Mouse (Mus musculus): Measurements from ENCODE around the gene Osbpl8. TPM values are rescaled to one million over a fixed set of nuclear protein-coding genes. Genes with fewer than 3 reads are reported as not detected.
"Not testable (repeated sequence)": the region's sequence is repeated elsewhere in the genome, so short reads cannot be mapped to it uniquely, and the experiment has no call there.

Osbpl8 gene
- polyA plus RNA-seq, 1 experiment from 2014 or later: 3.0 TPM

- H3K9me3 ChIP-seq (ENCODE audit: control insufficient read depth, low read length); ATAC-seq; H3K27me3 ChIP-seq (replicated peaks; ENCODE audit: control insufficient read depth, insufficient read depth, low read length); H3K4me1 ChIP-seq (ENCODE audit: control insufficient read depth, insufficient read depth, low read length); H3K9ac ChIP-seq (ENCODE audit: low read depth, low read length); H3K36me3 ChIP-seq (ENCODE audit: control insufficient read depth, insufficient read depth, low read length); H3K4me2 ChIP-seq (ENCODE audit: low read depth, low read length); H3K4me3 ChIP-seq (ENCODE audit: low read length); H3K27ac ChIP-seq (ENCODE audit: low read length): not testable (repeated sequence)
- WGBS: 74% methylated on average over 4 of the region's 5 CpGs
These were observed 34.2 kb downstream of the Osbpl8 start for GRCm38 (mm10) chr10:111198705-111199104.

- WGBS: 80% methylated on average over 7 of the region's 7 CpGs
- no peak overlapping the region for H3K27ac ChIP-seq (ENCODE audit: low read length)
- no peaks in the 10 kb centered on the region for H3K27me3 ChIP-seq (replicated peaks; ENCODE audit: control insufficient read depth, insufficient read depth, low read length)
- H3K36me3 ChIP-seq (ENCODE audit: control insufficient read depth, insufficient read depth, low read length): no peaks in the 10 kb centered on the region
- no peak overlapping the region for H3K4me3 ChIP-seq (ENCODE audit: low read length)
- no peak overlapping the region for H3K9ac ChIP-seq (ENCODE audit: low read depth, low read length)
- H3K4me1 ChIP-seq (ENCODE audit: control insufficient read depth, insufficient read depth, low read length): no peaks in the 10 kb centered on the region
- H3K4me2 ChIP-seq (ENCODE audit: low read depth, low read length): no peak overlapping the region
- H3K9me3 ChIP-seq (ENCODE audit: control insufficient read depth, low read length): no peaks in the 10 kb centered on the region
- no peak for ATAC-seq
These were observed 36.6 kb downstream of the Osbpl8 start for GRCm38 (mm10) chr10:111201120-111201519.

GRCm38 (mm10) chr10:111201666-111202065 is 37.1 kb downstream of the Osbpl8 start:
- Histone ChIP-seq H3K27ac (ENCODE audit: low read length) (no peak overlapping the region), H3K4me2 (ENCODE audit: low read depth, low read length) (no peak overlapping the region), H3K9ac (ENCODE audit: low read depth, low read length) (no peak overlapping the region), H3K9me3 (ENCODE audit: control insufficient read depth, low read length) (no peaks in the 10 kb centered on the region), H3K4me3 (ENCODE audit: low read length) (no peak overlapping the region), H3K4me1 (ENCODE audit: control insufficient read depth, insufficient read depth, low read length) (no peaks in the 10 kb centered on the region), H3K36me3 (ENCODE audit: control insufficient read depth, insufficient read depth, low read length) (no peaks in the 10 kb centered on the region), H3K27me3 (replicated peaks; ENCODE audit: control insufficient read depth, insufficient read depth, low read length) (no peaks in the 10 kb centered on the region)
- no peak for ATAC-seq
- 72% methylated on average over 4 of the region's 4 CpGs for WGBS

GRCm38 (mm10) chr10:111204089-111204488 is 39.5 kb downstream of the Osbpl8 start:
- H3K4me1 ChIP-seq (ENCODE audit: control insufficient read depth, insufficient read depth, low read length): no peaks in the 10 kb centered on the region
- no peaks in the 10 kb centered on the region for H3K9me3 ChIP-seq (ENCODE audit: control insufficient read depth, low read length)
- no peak for ATAC-seq
- H3K27ac ChIP-seq (ENCODE audit: low read length): no peak overlapping the region
- no peaks in the 10 kb centered on the region for H3K36me3 ChIP-seq (ENCODE audit: control insufficient read depth, insufficient read depth, low read length)
- no peak overlapping the region for H3K4me2 ChIP-seq (ENCODE audit: low read depth, low read length)
- H3K27me3 ChIP-seq (replicated peaks; ENCODE audit: control insufficient read depth, insufficient read depth, low read length): no peaks in the 10 kb centered on the region
- H3K4me3 ChIP-seq (ENCODE audit: low read length): no peak overlapping the region
- H3K9ac ChIP-seq (ENCODE audit: low read depth, low read length): no peak overlapping the region
- WGBS: 77% methylated on average over 5 of the region's 5 CpGs

GRCm38 (mm10) chr10:111205421-111205820 is 40.9 kb downstream of the Osbpl8 start:
- Histone ChIP-seq H3K27ac (ENCODE audit: low read length) (no peak overlapping the region), H3K4me3 (ENCODE audit: low read length) (no peak overlapping the region), H3K9ac (ENCODE audit: low read depth, low read length) (no peak overlapping the region), H3K9me3 (ENCODE audit: control insufficient read depth, low read length) (no peaks in the 10 kb centered on the region), H3K4me2 (ENCODE audit: low read depth, low read length) (no peak overlapping the region), H3K4me1 (ENCODE audit: control insufficient read depth, insufficient read depth, low read length) (no peaks in the 10 kb centered on the region), H3K27me3 (replicated peaks; ENCODE audit: control insufficient read depth, insufficient read depth, low read length) (no peaks in the 10 kb centered on the region), H3K36me3 (ENCODE audit: control insufficient read depth, insufficient read depth, low read length) (no peaks in the 10 kb centered on the region)
- ATAC-seq: no peak
- WGBS: 95% methylated on average over 2 of the region's 2 CpGs

GRCm38 (mm10) chr10:111207386-111207785 is 42.8 kb downstream of the Osbpl8 start:
- no peak overlapping the region for H3K4me3 ChIP-seq (ENCODE audit: low read length)
- 80% methylated on average over 9 of the region's 9 CpGs for WGBS
- H3K4me1 ChIP-seq (ENCODE audit: control insufficient read depth, insufficient read depth, low read length): no peaks in the 10 kb centered on the region
- H3K27ac ChIP-seq (ENCODE audit: low read length): no peak overlapping the region
- H3K9ac ChIP-seq (ENCODE audit: low read depth, low read length): no peak overlapping the region
- H3K4me2 ChIP-seq (ENCODE audit: low read depth, low read length): no peak overlapping the region
- no peaks in the 10 kb centered on the region for H3K9me3 ChIP-seq (ENCODE audit: control insufficient read depth, low read length)
- no peaks in the 10 kb centered on the region for H3K36me3 ChIP-seq (ENCODE audit: control insufficient read depth, insufficient read depth, low read length)
- H3K27me3 ChIP-seq (replicated peaks; ENCODE audit: control insufficient read depth, insufficient read depth, low read length): no peaks in the 10 kb centered on the region
- no peak for ATAC-seq

GRCm38 (mm10) chr10:111214084-111214483 is 49.5 kb downstream of the Osbpl8 start:
- H3K4me1 ChIP-seq (ENCODE audit: control insufficient read depth, insufficient read depth, low read length): no peaks in the 10 kb centered on the region
- no peak for ATAC-seq
- H3K4me3 ChIP-seq (ENCODE audit: low read length): no peak overlapping the region
- no peaks in the 10 kb centered on the region for H3K27me3 ChIP-seq (replicated peaks; ENCODE audit: control insufficient read depth, insufficient read depth, low read length)
- H3K27ac ChIP-seq (ENCODE audit: low read length): no peak overlapping the region
- 82% methylated on average over 3 of the region's 3 CpGs for WGBS
- no peaks in the 10 kb centered on the region for H3K36me3 ChIP-seq (ENCODE audit: control insufficient read depth, insufficient read depth, low read length)
- H3K4me2 ChIP-seq (ENCODE audit: low read depth, low read length): no peak overlapping the region
- no peaks in the 10 kb centered on the region for H3K9me3 ChIP-seq (ENCODE audit: control insufficient read depth, low read length)
- no peak overlapping the region for H3K9ac ChIP-seq (ENCODE audit: low read depth, low read length)

- Histone ChIP-seq H3K9me3 (ENCODE audit: control insufficient read depth, low read length) (no peaks in the 10 kb centered on the region), H3K27ac (ENCODE audit: low read length) (no peak overlapping the region), H3K36me3 (ENCODE audit: control insufficient read depth, insufficient read depth, low read length) (no peaks in the 10 kb centered on the region), H3K4me1 (ENCODE audit: control insufficient read depth, insufficient read depth, low read length) (no peaks in the 10 kb centered on the region), H3K9ac (ENCODE audit: low read depth, low read length) (no peak overlapping the region), H3K4me3 (ENCODE audit: low read length) (no peak overlapping the region), H3K27me3 (replicated peaks; ENCODE audit: control insufficient read depth, insufficient read depth, low read length) (no peaks in the 10 kb centered on the region), H3K4me2 (ENCODE audit: low read depth, low read length) (no peak overlapping the region)
- no peak for ATAC-seq
- WGBS: 55% methylated on average over 2 of the region's 2 CpGs
These were observed 50.1 kb downstream of the Osbpl8 start for GRCm38 (mm10) chr10:111214696-111215095.

GRCm38 (mm10) chr10:111215572-111215971 is 51.0 kb downstream of the Osbpl8 start:
- ATAC-seq: no peak
- Histone ChIP-seq H3K9me3 (ENCODE audit: control insufficient read depth, low read length) (no peaks in the 10 kb centered on the region), H3K4me3 (ENCODE audit: low read length) (no peak overlapping the region), H3K27ac (ENCODE audit: low read length) (no peak overlapping the region), H3K36me3 (ENCODE audit: control insufficient read depth, insufficient read depth, low read length) (no peaks in the 10 kb centered on the region), H3K9ac (ENCODE audit: low read depth, low read length) (no peak overlapping the region), H3K27me3 (replicated peaks; ENCODE audit: control insufficient read depth, insufficient read depth, low read length) (no peaks in the 10 kb centered on the region), H3K4me2 (ENCODE audit: low read depth, low read length) (no peak overlapping the region), H3K4me1 (ENCODE audit: control insufficient read depth, insufficient read depth, low read length) (no peaks in the 10 kb centered on the region)
- WGBS: 73% methylated on average over 3 of the region's 3 CpGs

GRCm38 (mm10) chr10:111216111-111216510 is 51.6 kb downstream of the Osbpl8 start:
- Histone ChIP-seq H3K4me3 (ENCODE audit: low read length) (no peak overlapping the region), H3K4me1 (ENCODE audit: control insufficient read depth, insufficient read depth, low read length) (no peaks in the 10 kb centered on the region), H3K4me2 (ENCODE audit: low read depth, low read length) (no peak overlapping the region), H3K27ac (ENCODE audit: low read length) (no peak overlapping the region), H3K9ac (ENCODE audit: low read depth, low read length) (no peak overlapping the region), H3K27me3 (replicated peaks; ENCODE audit: control insufficient read depth, insufficient read depth, low read length) (no peaks in the 10 kb centered on the region), H3K9me3 (ENCODE audit: control insufficient read depth, low read length) (no peaks in the 10 kb centered on the region), H3K36me3 (ENCODE audit: control insufficient read depth, insufficient read depth, low read length) (no peaks in the 10 kb centered on the region)
- 78% methylated on average over 3 of the region's 3 CpGs for WGBS
- ATAC-seq: no peak
